Mouse (Mus musculus): ENCODE results near the gene Vps54.
A peak's percentile ranks its signal among the peaks of the same experiment; 100 is the strongest.

The Vps54 gene

DNA sequence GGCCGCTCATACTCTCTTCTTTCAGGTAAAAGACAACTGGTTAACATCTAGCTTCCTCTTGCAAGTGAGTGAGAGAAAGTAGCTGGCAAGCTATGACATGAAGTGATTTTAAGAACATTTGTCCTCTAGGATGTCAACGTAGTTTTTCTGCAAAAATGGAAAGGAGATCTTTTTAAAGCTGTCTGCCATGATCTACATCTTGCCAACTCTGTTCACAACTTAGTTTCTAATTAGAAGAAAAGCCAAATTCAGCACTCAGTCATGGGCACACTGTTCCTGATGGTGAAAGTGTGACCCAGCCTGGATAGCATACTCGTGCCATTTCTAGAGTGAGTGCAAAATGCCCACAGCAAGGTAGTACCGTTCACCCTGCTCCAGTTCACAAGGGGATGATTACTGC is 100.0 kb downstream of the Vps54 start:
- DNase-seq (ENCODE audit: low spot score in 2 of 2), result no peak

DNA sequence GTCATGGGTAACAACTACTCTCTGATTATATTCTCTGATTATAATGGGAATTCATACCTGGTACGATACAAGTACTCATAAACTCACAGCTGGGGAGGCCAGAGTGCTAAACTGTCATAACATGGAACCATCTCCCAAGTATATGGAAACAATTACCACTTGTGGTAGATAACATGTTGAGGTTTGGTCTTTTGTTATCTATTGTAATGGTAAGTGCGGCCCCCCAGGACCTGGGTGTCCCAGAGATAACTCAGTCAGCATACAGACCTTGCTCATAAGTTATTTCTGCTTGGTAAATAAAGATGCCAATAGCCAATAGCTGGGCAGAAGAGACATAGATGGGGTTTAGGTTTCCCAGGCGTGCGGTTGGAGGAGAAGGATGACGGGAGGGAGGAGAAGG is 104.4 kb downstream of the Vps54 start:
- DNase-seq (ENCODE audit: low spot score in 2 of 2), result no peak

DNA sequence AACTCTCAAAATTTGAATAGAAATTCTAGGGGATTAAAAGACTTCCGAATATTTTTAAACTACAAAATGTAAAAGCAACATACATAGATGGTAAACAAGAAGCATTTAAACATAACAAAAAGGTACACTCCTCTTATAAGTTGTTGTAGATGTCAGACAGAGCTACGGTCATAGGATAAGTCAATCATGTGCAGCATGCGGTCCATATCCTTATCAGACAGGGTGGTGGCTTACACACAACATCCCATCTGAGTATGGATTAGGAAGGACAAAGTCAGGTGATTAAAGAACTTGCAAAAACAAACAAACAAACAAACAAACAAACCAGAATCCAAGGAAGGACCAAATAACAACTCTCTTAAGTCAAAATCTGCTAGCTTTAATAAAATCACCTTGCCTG is 106.9 kb downstream of the Vps54 start:
- DNase-seq (ENCODE audit: low spot score in 2 of 2), result no peak

DNA sequence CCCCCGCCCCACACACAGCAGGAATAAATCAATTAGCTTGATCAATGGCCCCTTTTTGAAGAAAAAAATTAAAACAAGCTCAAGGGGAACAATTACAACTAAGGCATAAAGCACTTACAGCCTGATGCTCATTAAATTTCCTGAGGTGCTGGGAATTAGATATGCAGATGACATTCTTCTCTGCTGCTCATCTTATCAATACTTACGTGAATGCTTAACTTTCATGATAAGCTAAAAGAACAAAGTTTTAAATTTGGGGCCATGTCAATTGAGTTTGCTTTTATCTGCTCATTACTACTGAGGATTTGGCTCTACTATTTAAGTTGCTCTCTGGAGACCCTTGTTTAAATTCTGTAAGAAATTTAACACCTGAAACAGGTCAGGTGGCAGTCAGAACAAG is 109.8 kb downstream of the Vps54 start:
- no peak for DNase-seq (ENCODE audit: low spot score in 2 of 2)

DNA sequence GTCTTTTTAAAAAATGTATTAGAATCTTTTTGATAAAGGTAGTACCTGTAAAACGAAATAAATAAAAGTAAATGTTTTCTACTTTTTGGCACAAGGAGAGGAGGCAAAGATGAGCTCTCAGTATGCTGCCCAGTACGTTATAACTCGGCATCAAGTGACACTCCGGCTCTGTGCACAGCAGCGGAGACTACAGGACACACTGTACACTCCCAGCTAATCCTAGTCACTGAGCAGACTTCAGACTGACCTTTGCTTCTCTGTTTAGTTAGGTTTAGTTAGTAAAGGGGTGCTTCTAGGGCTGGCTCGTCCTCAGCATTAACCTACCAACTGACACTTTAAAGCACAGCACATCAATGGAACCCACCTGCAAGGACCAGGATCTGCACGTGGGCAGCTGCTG is 112.2 kb downstream of the Vps54 start:
- DNase-seq (ENCODE audit: low spot score in 2 of 2), result no peak

DNA sequence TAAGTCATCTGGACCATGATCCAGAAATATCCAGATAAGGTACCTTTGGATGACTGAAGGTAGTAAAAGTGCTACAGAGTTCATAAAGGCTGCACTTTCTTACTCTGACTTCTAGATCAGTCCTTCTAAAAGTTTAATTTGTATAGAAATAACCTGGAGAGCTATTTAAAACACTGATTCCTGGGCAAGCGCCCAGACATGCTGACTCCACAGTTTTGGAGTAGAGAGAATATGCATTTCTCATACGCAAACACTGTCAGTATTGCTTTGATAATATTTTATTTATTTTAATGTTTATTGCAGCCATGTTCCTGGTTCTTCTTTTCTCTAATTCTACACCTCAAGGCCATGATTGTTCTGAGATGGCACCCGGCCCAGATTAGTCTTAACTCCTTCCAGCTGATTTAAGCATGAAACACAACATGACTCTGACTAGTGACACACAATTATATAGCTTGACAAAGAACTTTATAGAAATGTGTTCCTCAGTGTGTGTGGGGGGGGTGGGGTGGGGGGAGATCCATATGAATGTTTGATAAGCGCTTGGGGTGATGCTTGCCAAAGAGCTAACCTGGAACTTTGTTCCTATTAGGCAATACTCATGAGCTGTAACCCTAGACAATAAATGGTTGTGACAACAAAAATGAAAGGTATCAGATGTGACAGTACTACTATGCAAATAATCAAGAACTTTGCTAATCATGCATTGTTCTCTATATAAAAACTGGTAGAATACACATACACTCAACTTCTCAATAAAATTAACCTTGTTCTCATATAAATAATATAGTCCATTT is 124.3 kb downstream of the Vps54 start:
- no peak for DNase-seq (ENCODE audit: low spot score in 2 of 2)

DNA sequence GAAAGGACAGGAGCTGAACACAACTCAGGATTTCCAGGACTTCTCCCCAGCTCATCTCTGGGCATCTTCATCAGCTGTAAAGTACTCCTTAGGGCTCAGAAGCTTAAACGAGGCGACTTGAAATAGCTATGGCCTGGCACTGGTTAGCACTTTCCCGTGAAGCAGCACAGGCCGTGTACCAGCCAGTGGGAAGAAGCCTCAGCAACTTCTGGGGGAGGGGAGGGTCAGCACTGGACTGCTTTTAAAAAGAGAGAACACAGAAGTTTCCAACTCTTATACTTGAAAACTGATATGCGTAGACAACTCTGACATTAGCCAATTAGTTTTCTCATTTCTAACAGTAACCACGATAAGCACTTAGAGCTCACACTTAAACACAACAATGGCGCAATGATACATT is 129.4 kb downstream of the Vps54 start:
- no peak for DNase-seq (ENCODE audit: low spot score in 2 of 2)

DNA sequence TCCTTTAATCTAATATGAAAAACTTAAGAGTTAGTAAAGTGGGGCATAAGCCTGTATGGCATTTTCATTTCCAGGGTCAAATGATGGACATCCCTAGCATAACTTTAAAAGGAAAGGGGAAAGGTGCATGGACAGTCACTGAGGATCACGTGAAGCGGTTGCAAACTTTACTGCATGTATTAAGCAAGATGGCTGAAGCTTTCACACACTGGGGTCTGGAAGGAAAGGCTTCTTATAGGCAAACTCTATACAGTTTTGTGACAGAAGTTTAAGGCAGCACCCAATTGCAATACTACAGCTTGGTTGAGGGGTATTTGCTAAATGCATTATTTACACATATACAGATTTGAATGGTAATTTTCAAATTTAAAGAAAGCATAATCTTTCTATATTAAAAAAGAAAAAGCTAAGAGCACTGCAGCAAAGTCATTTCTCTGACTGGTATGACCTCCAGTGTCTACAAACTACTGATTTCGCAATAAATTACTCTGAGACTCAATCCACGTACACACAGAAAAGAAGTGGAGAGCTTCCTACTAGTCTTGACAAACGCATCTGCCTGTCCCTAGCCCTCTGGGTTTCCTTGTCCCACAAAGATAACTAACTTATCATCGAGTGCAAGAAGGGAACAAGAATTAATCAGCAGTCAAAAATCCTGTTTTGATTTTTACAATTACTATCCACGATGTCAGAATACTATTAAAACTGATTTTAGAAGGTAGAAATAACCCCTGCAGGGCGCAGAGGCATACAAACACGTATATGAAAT is 130.4 kb downstream of the Vps54 start:
- DNase-seq (ENCODE audit: low spot score in 2 of 2), result no peak

DNA sequence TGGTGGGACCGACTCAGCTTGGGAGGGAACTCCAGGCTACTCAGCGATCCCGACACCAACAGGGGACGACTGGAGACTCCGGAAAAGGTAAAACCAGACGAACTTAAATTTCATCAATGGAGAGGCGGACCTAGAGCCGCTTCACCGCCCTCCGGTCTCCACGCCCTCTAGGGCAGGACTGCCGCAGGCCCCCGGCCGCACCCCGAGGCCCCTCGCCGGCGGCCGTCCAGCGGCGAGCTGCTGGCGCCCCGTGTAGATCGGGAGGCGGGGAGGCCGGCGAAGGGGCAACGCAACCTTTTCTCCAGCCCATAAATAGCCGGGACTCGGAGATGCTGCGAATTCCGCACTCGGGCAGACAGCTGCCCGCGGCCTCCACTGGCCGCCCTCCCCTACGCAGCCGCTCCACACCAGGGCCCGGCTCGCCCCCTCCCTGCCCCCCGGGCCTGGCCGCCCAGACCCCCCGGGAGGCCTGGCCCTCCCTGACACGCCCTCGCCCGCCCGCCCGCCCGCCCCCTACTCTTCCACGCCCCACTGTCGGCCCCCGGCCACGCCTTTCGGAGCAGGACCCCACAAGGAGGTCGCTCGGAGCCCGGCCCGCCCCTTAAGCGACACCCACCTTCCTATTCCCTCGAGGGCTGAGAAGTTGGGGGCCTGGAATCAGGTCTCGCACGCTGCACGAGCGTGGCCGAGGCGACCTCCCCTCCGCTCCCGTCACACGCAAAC is 131.5 kb downstream of the Vps54 start:
- DNase-seq (ENCODE audit: low spot score in 2 of 2), result peak; percentile 60 to 77
